Mouse (Mus musculus): ENCODE measurements around the gene Pnpla1. TPM values are rescaled to one million over a fixed set of nuclear protein-coding genes. Genes with fewer than 3 reads are reported as not detected.

Gene Pnpla1
- polyA plus RNA-seq, 2 experiments from 2014 or later = not detected

DNA sequence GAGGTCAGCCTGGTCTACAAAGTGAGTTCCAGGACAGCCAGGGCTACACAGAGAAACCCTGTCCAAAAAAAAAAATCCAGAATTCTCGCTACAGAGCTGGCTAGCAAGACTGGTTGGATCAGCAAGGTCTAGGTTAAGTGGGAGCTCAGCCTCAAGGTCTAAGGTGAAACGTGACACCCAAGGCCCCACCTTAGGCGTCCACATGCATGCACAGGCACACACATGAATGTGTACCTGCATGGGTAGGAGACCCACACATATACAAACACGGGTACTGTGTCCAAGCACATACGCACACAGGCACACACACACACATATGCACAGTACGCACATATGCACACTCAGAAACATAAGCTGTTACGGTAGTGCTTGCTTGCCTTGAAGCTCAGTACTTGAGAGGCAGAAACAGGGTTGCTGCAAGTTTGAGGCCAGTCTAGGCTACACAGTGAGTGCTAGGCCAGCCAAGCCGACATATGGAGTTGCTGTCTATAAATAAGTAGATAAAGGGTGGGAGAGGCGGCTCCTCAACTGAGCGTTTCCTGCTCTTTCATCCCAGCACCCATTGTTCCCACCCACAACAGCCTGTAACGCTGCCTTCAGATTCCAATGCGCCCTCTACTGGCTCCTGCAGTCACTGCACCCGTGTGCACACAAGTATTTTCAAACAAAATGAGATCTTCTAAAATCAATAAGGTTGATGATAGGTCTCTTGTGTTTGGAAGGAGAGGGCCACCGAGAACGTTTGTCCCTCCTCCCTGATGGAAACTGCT, 68.8 kb downstream of the Pnpla1 start:
- no peak for ATAC-seq

DNA sequence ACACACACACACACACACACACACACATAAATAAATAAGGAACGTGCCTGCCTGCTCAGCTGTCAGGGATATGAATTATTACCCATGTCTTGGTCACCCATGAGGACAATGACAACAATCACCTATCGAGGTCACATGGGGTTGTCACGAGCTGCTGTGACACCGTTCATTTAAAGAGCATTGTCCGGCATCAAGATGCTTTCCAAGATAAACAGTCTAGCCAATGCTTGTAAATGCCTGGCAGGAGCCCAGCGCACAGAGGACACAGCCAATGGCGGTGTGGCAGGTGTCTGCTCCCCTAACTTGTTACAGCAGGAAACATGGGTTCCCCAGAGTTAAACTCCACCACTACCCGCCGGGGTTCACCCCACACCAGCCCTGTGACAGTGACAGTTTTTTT, 69.8 kb downstream of the Pnpla1 start:
- ATAC-seq = no peak

DNA sequence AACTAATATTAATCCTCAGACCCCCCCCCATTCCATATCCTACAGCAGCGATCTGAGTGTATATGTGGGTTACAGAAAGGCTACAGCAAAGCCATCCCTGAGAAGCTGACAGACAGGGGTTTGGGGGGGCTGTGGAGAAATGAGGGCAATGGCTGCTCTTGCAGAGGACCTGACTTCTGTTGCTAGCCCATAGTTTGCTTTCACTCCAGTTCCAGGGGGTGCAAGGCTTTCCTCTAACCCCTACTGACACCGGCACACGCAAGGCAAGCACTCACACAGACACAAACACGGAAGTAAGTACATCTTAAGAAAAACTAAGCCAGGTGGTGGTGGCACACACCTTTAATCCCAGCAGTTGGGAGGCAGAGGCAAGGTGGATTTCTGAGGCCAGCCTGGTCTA, 71.2 kb downstream of the Pnpla1 start:
- ATAC-seq = no peak

DNA sequence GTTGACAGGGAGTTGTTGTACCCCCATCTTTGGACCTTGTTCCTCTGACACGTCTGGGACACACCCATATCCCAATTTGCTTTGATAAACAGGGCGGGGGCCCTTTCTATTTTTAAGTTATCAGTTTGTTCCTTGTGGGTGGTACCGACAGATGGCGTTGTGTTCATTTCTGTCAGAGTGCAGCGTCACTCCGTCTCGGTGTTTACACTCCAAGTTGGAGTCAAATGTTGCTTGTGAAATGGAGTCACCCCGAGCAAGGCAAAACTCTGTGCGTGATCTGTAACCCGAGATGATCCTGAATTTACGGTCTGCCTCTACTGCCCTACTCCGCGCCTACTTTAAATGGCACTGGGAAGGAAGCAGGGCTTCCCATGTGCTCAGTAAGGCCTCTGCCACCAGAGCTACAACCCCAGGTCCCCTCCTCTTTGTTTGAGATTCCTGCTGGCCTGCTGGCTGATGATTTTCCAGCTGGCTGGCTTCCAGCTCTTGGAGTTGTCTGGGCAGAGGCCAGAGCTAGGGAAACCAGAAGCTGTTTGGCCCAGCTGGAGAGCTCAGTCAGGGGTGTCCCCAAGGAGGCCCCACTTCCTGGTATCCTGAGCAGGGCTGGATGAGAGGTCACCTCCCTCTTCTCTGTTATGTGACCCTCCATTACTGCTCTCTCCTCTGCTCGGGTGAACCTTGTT, 72.3 kb downstream of the Pnpla1 start:
- ATAC-seq = no peak

DNA sequence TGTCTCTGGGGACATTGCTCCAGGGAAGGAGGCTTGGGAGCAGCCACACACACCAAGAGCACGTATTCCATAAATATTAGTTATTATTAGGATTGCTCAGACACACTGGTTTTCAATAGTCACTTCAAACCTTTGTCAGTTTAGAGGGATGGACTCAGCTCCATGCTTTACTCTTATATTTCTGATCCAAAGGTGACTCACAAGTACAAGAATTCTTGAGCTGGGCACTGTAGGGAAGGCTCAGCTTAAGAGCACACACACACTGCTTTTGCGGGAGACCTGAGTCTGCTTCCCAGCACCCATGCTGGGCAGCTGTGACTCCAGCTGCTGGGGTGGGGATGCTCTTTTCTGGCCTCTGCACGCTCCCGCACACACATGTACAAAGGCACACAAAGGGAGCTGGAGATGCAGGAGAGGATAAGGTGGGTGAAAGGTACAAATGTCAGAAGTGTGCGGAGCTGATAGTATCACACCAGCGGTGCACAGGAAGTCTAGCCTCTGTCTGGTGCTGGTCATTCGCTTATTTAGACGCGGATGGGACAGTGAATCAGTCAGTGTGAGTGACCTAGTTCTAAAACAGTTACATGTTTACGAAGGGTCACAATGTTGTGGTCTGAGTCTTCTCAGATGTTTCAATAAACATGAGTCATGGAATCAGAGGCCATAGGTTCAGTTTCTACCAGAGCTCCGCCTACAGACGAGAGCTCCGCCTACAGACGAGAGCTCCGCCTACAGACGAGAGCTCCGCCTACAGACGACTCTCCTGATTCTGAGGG, 73.4 kb downstream of the Pnpla1 start:
- no peak for ATAC-seq

DNA sequence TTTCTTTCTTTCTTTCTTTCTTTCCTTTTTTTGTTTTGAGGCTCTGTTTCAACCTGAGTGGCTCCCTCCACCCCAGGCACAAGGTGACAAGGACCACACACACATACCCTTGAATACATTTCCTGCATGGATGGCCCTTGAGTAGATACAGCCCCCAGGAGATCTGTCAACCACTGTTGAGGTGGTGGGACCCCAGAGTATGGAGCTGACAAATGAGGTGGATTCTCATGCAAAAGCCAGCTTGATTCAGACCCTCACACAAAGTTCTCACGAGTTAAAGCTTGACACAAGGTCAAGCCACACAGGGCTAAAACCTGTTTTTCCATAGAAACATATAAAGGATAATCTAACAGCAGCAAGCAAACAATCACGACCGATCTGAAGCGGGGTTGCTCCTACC, 74.1 kb downstream of the Pnpla1 start:
- no peak for ATAC-seq

DNA sequence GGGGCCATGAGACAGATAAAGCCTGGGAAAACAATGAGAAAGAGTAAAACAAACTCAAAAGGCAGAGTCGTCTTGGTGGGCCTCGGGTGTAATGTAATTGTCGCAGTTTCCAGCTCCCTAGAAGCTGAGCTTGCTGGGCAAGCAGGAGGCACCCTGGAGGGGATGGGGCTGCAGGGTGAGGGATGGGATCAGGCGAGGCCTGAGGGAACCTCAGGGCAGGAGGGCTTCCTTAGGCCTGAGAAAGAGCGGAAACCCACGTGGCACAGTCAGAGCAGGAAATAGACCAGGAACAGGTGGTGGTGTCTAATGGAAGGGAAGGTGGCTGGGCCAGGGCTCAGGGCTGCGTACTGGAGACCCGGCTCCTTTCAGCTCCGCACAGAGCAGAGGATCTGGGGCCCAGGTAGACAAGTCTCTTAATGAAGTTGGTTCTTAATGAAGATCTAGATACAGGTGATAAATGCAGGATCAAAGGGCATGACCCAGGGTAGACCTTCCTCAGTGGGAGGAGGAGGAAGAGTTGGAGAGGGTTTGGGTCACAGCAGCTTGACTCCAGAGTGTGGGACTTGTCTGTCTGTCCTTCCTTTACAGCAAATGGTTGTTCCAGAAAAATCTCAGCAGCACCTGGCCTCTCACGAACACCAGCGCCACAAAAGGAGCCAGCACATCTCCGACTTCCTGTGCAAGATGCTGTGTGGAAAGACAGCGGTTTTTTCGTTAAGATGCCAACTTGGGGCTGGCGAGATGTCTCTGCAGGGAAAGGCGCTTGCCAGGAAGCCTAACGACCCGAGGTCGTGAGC, 76.1 kb downstream of the Pnpla1 start:
- ATAC-seq = no peak

DNA sequence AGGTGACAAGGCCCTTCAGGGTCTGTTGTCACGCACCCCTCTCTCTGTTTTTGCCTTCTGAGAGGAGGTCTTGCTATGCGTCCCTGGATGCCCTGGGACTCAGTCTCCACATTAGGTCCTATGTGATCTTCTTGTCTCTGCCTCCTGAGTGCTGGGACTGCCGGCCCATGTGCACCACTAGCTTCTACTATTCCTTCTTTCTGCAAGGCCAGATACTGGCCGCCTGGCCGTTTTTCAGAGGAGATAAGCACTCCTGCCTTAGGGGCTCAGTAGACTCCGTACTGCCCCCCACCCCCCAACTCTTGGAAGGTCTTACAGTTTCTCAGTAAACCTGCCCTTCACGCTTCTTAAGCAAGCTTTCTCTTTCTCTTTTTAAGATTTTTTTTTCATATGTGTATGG, 77.9 kb downstream of the Pnpla1 start:
- no peak for ATAC-seq

DNA sequence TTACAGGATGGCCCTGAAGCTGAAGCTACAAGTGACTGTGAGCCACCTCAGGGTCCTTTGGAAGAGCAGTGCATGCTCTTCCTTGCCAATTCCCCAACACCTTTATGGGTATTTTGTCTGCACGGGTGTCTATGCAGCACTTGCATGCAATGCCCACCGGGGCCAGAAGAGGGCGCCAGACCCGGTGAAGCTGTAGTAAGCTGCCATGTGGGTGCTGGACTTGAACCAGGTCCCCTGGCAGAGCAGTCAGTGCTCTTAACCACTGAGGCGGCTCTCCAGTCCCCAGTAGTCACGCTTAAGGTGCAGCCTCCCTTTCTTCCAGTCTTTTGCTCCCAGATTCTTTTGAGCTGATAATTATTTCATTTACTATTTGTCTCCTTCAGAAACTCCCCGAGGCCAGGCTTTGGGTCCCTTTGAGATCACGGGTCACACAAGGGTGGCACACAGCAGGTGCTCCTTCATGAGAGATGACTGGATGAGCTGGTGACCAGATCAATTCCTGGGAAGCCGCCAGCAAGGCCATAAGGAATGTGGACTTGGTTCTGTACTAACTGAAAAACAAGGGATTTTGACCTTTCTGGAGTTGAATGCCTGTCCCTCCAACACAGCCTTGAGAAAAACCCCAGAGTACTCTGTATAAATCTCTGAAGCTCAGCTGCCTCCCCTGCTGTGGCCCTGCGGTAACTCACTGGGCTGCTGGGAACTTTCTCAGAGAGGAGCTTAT, 78.6 kb downstream of the Pnpla1 start:
- no peak for ATAC-seq

Other genes with a start within 250 kb of the Pnpla1 start
- 100 to 1,000 TPM; 204 to 207 TPM for gene Srpk1, start 235.7 kb upstream of the Pnpla1 start, polyA plus RNA-seq (2017; shearing (Covaris generic))
- not detected for gene Slc26a8, start 168.2 kb upstream of the Pnpla1 start, polyA plus RNA-seq (2017; shearing (Covaris generic))
- gene Mapk14, start 167.1 kb upstream of the Pnpla1 start, polyA plus RNA-seq (2017; shearing (Covaris generic)) = 10 to 100 TPM; 17.5 to 22.4 TPM
- gene AC170998.1, start 132.3 kb upstream of the Pnpla1 start, polyA plus RNA-seq (2017; shearing (Covaris generic)) = 1 to 10 TPM; 4.1 to 7.7 TPM
- gene Mapk13, start 89.1 kb upstream of the Pnpla1 start, polyA plus RNA-seq (2017; shearing (Covaris generic)) = not detected
- gene Brpf3, start 57.3 kb upstream of the Pnpla1 start, polyA plus RNA-seq (2017; shearing (Covaris generic)) = 1 to 10 TPM; 2.4 to 5.5 TPM
- gene 4930539E08Rik, start 56.9 kb downstream of the Pnpla1 start, polyA plus RNA-seq (2017; shearing (Covaris generic)) = 1 to 10 TPM; 1.5 to 1.6 TPM
- under 1 TPM in 1 of 2 experiments, not detected in 1; 0.77 TPM for gene Pxt1, start 85.4 kb downstream of the Pnpla1 start, polyA plus RNA-seq (2017; shearing (Covaris generic))
- 10 to 100 TPM; 32.0 to 47.5 TPM for gene Kctd20, start 93.5 kb downstream of the Pnpla1 start, polyA plus RNA-seq (2017; shearing (Covaris generic))
- 100 to 1,000 TPM; 196 to 222 TPM for gene Stk38, start 149.6 kb downstream of the Pnpla1 start, polyA plus RNA-seq (2017; shearing (Covaris generic))
- 100 to 1,000 TPM; 265 to 364 TPM for gene Srsf3, start 174.2 kb downstream of the Pnpla1 start, polyA plus RNA-seq (2017; shearing (Covaris generic))
- gene Cdkn1a, start 232.6 kb downstream of the Pnpla1 start, polyA plus RNA-seq (2017; shearing (Covaris generic)) = 10 to 100 TPM in 1 of 2 experiments, 1 to 10 TPM in 1; 7.5 to 12.1 TPM

Data from activated CD4-positive, CD25-positive, alpha-beta regulatory T cell, adult 4 months (primary cell).